Mouse (Mus musculus): Measurements from ENCODE around the gene Phxr2. TPM values are rescaled to one million over a fixed set of nuclear protein-coding genes. Genes with fewer than 3 reads are reported as not detected.
A peak's percentile ranks its signal among the peaks of the same experiment; 100 is the strongest.

Phxr2 gene
- total RNA-seq, 2 experiments from 2014 or later = not detected

- no peak for DNase-seq
These were observed 6.1 kb upstream of the Phxr2 start for GRCm38 (mm10) chr10:99132189-99132588.

DNA sequence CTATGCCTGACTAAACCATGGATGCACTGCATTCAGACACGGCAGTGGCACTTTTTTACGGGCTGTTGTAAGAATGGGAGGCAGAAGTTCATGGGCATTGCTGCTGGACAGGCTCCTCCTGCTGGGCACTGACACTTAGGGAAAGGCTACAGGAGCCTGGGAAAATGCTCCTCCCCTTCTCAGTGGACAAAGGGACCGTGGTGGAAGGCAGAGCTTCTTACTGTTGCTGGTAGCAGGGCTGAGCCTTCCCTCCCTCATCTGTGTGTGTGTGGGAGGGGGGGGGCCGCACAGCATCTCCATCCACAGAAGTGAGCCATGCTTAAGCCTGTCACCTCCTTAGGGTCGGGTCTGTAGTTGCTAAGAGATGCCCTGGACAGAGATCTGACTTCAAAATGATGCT, 5.2 kb upstream of the Phxr2 start:
- DNase-seq = no peak

DNA sequence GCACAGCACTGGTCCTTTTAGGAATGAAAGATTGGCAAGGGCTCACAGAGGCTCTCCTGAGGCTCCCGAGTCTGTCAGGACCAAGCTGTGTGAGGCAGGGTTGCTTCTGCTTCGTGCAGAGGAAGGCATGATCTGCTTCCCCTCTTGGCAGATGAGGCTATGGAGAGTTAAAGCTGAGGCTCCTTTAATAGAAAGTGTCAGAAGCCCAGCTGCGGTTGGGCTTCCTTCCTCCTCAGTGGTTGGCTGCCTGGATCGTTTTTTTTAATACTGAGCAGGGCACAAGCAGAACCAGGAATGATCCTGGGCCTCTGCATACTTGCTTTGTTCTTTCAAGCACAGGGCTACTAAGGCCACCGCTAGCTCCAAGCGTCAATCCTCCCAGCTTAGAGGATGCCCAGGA, 4.5 kb upstream of the Phxr2 start:
- no peak for DNase-seq

GRCm38 (mm10) chr10:99127691-99128261, 1.7 kb upstream of the Phxr2 start:
- DNase-seq = no peak

- DNase-seq = no peak
These were observed 829 bp upstream of the Phxr2 start for GRCm38 (mm10) chr10:99126954-99127353.

DNA sequence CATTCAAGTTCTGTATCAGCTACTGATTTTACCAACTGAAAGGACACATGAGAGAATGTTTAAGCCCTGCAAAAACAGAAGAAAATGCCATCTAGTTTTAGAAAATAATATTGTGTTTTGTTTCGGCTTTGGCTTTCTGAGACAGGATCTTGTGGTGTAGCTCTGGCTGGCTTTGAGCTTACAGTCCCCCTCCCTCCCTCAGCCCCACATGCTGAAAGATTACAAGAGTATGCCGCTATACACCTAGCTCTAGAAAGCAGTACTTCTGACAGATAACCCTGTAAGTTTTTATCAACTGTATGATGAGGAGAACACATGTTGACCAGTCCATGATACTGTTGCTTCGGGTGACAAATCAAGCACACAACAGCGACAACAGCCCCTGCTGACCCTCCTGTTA, 6.7 kb downstream of the Phxr2 start:
- no peak for DNase-seq

DNA sequence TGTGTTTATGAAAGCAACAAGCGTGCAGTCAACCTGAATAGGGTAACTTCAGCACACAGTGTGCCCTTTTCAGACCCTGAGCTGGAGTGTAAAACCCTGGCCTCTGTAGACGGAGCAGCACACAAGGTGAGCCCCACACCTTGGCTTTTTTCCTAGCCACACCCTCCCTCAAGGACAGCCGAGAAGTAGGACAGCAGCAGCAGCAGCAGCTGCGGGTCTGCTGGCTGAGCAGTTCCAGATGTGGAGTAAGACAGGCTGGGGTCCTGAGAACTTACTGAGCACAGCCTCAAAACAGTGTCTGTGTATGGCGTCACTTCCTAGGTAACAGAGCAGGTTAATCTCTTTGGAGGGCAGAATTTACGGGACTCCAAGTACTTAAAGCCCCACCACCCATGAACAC, 7.4 kb downstream of the Phxr2 start:
- DNase-seq = no peak

DNA sequence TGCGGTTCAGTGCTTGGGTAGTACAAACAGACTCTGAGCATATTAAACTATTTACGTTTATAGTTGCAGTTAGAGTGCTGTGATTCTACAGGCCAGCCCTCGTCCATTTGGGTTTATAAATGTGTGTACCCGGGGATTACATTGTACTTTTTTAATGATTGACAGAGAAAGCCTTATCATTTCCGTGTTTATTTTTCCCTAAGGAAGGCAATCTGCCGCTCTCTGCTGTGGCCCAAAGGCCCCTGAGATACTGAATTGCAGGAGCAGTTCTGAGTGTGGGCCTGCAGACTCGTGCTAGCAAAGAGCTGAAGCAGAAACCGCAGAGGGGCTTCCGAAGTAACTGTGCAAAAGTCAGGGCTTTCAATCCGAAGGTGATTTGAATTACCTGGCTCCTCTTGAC, 8.2 kb downstream of the Phxr2 start:
- DNase-seq = no peak

- DNase-seq = no peak
These were observed 9.2 kb downstream of the Phxr2 start for GRCm38 (mm10) chr10:99116650-99117615.

DNA sequence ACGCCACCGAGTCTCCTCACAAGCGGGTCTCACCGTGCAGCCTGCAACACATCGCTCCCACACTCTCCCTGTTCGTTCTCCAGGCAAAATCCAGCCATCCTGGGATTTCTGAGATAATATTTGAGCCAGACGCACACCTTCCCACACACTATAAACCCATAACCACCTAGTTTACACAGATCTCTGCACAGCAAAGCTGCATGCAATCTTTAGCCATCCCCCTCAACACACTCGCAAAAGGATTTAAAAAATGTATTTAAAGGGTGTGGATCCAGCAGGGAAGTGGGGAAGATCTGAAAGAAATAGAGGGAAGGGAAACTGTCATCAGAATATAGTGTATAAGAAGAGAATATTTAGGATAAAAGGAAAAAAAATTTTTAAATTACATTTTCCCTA, 9.9 kb downstream of the Phxr2 start:
- DNase-seq = no peak

DNA sequence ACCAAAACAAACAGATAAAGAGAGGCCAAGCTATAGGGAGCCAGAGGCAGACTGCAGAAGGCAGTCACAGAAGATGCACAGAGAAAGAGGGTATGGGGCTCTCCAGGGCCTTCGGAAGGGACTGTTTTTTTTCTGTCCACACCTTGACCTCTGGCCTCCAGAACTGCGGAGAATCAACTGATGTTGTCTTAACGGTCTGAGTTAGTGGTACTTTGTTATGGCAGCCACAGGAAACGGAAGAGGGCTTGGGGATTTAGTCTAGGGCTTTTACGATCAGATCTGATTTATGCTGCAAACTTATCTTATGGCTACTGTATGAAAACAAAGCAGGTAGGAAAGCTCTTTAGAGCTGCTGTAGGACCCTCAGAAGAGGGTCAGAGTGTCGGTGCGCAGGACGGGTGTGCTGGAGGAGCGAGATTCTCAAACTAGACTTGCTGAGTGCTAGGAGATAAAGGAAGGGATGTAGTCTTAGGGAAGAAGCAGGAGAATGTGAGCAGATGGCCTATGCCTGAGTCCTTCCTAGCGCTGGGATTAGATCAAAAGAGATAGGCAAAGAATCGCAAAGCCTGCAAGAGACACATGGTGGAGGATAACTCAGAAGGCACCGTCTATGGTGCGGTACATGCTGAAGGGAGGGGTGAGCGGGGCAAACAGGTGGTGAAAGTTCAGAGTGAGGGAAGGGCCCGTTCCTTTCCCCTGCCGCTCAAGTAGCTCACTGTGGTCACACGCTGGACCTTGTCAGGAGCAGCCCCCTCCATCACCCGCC, 10.5 kb downstream of the Phxr2 start:
- DNase-seq = no peak

DNA sequence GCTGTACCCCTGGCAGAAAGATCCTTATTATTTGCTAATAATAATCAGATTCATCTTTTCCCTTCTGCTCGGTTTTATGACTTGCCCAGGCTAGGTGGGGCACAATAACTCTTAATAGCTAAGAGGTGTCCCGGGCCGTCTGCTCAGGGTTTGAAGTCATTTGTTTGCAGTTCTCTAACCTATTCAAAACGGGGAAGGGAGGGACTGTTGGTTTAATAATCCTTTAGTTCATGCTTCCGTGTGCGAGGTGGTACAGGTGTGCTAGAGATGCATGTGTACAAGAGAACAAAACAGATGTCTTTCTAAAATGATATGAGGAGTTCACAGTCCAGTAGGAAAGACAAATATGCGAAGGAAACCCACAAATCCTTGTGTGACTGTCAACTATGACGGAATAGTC, 11.8 kb downstream of the Phxr2 start:
- DNase-seq = no peak

DNA sequence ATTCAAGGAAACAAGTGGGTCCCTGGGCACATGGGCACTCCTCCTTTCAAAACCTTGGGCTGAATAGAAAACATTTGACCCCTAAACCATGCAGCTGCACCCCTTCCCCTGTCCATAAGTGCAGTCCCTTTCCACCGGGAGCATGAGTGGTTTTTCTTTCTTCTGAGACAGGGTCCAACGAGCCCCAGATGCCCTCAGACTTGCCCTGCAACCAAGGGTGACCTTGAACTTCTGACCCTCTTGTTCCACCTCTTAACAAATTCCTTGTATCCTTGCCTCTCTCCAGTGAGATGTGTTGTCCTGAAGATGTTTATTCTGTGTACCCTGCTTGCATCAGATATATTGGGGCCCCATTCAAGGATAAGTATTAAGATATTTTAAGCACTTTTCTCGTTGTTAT, 12.6 kb downstream of the Phxr2 start:
- no peak for DNase-seq

- DNase-seq = no peak
These were observed 17.6 kb downstream of the Phxr2 start for GRCm38 (mm10) chr10:99108431-99108982.

DNA sequence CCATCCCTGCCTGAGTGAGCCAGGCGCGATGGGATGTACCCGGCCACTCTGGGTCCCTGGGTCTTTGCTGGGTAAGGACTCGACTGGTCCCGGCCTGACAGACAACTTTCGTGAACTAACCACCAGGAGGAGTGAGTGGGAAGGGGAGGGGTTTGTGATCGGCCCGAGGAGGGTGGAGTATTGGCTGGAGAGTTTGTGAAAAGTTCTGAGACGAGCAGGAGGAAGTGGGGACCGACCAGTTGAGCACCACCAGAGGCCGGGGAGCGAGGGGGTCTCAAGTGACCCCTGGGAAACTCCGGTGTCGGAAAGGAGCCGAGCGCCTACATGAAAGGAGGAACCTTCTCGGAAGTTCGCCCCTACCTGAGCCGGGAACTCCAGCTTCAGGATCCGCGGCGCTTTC, 18.2 kb downstream of the Phxr2 start, which contains the start of gene Galnt4:
Galnt4 (plus strand) TSS at position 196 of the 400 bp plus-strand sequence.
- peak; percentile 64 for DNase-seq

DNA sequence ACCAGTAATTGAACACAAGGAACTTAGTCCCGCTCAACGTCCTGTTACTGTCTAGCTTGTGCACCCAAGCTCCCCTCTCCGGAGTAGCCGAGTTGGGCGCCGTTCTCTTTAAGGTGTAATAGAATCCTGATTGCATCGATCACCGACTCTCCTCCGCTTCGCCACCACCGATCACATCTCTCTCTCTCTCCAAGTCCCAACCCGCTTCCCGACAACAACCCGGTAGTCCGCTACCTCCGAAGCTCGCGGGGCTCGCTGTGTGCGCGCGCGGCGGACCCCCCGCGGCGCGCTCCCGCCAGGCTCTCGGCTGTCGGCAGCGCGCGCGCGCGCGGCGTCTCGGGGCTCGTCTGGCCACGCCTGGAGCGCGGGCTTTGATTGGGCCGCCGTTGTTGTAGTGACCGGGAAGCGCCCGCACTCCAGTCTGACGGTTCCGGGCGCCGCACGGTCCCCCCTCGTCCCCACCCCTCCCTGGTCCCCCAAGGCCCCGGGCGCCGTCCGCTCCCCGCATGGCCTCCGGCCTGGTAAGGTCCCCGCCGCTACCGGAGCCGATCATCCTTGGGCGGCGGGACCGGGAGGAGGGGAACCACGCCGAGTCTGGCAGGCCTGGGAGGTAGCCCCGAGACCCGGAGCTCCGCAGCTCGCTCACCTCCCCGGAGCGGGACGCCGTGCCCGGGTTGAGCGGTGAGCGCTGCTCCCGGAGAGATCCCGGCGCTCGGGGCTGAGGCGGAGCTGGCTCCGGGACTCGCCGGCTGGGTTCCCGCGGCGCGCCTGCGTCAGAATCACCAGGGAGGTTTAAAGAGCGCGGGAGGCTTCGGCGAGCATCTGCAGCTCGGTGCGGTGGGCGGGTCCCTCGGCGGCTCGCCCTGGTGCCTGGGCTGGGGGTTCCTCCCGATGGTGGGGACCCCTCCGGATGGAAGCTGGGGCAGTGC, 19.2 kb downstream of the Phxr2 start, which contains the start of gene Poc1b:
Poc1b (plus strand) TSS at position 334 of the 929 bp plus-strand sequence.
- DNase-seq = peak; percentile 88

DNA sequence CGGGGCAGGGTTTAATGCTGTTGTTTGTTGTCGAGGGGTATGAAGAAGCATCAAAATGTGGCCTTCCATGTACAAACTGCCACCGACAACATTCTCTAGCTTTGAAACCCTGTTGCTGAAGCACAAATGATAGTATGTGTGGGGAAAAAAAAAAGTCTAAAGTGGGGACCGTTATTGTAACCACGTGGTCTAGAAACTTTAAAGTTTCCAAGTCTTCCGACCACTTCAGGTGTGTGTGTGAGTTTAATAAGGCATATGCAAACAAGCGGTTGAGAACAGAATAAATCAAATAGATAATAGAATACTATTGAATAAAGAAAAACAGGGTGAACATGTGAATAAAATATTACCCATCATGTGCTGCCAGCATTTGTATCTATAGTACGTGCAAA, 19.8 kb downstream of the Phxr2 start:
- no peak for DNase-seq

- no peak for DNase-seq
These were observed 20.6 kb downstream of the Phxr2 start for GRCm38 (mm10) chr10:99105522-99105921.

DNA sequence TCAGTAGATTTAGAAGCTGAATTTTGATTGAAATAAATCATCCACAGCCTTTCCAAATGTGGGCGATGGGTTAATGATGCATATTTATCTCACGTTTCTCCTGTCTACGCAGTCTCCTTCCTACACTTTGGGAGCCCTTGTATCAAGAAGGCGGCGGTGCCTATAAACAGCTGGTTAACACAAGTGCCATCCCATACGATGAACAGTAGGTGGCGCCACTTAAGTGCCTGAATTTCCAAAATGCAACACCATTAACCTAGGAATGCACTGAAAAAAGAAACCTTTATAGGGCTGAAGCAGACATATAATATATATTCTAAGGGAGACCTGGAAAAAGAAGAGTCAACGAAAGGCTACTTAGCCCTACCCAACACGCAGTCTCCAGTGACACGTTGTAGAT, 28.8 kb downstream of the Phxr2 start:
- DNase-seq = peak; percentile 22

- no peak for DNase-seq
These were observed 31.0 kb downstream of the Phxr2 start for GRCm38 (mm10) chr10:99095114-99095513.

DNA sequence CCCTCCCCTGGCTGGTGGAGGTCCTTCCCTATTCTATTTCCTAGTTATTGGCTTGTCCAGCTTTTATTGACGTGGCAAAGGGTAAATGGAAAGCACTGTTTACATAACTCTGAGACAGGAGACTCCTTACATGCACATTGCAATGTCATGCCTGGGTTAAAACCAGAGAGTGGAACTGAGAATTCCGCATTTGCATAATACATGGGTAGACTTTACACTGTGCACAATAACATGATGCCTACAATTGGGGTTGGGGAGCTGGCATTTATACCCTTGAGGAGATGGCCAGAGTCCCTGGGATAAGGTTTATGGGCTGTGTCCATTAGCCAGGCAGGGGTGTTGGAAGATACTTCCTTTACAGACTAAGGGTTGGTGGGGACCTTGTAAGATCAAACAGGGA, 32.8 kb downstream of the Phxr2 start:
- no peak for DNase-seq

Data from gastrocnemius, postnatal 10 days (tissue).